Mouse (Mus musculus) gonadal fat pad, adult 2 months (tissue): ENCODE measurements around the gene Cldn34c2. TPM values are rescaled to one million over a fixed set of nuclear protein-coding genes. Genes with fewer than 3 reads are reported as not detected.
"Not testable (repeated sequence)": the region's sequence is repeated elsewhere in the genome, so short reads cannot be mapped to it uniquely, and the experiment has no call there.

Experiments
- DNase-seq: peaks from one replicate; pipeline ENCODE4 v3.0.0-alpha.2; 2012; ENCODE audit warnings: low read depth
- polyA plus RNA-seq: library from polyadenylated mRNA; depleted of rRNA; stranded (reverse); fragments of >200 nt; gene quantifications from 2 replicates; pipeline ENCODE4 v1.2.3, GENCODE M21; 2012; rRNA removed

Cldn34c2 gene
- polyA plus RNA-seq: not detected in 2 replicates

DNA sequence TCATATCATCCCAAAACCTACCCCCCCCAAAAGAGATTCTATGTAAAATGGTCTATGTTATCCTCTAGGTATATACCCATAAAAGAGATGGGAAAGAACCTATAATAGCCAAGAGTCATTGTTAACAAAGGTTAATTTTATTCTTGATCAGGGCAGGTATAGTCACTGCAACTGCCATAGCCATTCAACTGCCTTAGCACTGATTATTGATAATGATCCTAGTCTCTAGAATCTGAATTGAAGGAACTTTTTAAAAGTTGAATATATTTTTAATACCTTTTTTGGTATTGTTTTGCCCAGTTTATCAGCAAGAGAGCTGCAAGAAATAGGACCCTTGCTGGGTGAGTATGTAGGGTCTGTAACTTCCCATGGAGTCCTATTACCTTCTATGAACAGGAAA is at the start of gene Cldn34c2:
TSS of gene Cldn34c2 (plus strand) at position 301 of the 400 bp plus-strand sequence.
- DNase-seq: not testable (repeated sequence)

DNA sequence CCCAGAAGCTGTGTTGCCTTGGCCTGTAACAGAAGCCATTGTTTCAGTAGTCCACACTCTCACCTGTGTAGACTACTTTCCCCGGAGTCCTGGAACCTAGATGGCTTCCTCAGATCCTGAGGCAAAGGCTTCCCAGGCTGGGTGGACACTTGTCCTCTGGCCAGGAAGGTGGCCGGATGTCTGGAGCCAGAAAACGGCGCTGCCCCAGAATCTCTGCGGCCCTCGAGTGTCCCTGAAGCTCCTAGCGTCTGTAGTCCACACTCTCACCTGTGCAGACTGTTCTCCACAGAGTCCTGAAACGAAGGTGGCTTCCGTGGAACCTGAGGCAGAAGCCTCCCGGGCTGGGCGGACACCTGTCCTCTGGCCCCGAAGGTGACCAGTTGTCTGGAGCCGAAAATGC is 30.1 kb upstream of the Cldn34c2 start:
- DNase-seq: not testable (repeated sequence)

DNA sequence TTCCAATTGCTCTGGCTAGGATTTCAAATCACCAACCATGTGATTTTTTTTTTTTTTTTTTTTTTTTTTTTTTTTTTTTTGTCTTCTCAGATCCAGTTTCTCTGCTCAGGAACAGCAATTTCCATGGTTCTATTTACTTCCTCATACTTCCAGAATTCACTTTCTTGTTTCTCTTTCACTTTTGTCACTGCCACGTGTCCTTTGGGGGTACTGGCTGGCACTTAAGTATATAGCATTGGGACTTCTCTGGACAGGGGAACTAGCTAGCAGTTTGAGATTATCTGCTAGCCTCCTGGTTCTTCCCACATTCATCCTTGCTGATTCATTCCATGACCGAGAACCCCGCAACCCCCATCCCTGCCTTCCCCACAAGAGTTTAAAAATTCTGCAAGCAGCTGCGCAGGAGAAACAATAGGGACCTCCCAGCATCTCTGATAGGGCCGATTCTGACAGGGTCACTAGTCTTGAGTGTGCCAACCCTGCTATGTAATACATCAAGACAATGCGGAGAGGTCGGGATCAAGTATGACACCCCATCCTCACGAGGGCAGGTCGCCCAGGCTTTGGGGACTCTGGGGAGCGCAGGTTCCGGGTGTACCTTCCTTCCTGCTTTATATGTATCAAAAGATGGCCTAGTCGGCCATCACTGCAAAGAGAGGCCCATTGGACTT is 30.8 kb downstream of the Cldn34c2 start:
- not testable (repeated sequence) for DNase-seq

Other genes with a start within 250 kb of the Cldn34c2 start
- gene Gm17467, start 123.1 kb downstream of the Cldn34c2 start, polyA plus RNA-seq: not detected in 2 replicates
- 0.23 TPM in 1 of 2 replicates, not detected in the other for gene Cldn34c3, start 212.0 kb downstream of the Cldn34c2 start, polyA plus RNA-seq